In the genomic region with DNA sequence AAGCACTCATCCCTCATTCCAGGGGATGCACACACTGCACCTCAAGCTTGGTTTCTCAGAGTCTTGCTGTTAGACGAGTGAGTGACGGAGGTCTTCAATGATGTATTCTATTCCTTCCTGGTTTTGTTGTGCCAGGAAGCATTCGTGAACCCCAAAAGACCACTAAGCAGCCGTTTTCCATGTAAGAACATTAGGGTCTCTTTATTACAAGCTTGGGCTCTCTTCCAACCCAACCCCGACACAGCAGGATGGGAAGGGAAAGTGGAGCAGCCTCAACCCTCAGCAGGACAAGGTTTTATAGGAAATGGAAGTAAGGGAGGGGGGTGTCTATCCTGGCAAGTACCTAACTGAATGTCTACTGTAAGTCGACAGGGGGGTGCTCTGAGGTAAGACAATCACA, we compare ENCODE assay signal across 10 mouse cellular contexts. TPM values are rescaled to one million over a fixed set of nuclear protein-coding genes. Genes with fewer than 3 reads are reported as not detected.
A peak's percentile ranks its signal among the peaks of the same experiment; 100 is the strongest.
DNase-seq lines count a peak whose midpoint lies in the region; ATAC-seq and TF ChIP-seq lines count a peak whose summit lies in the region.
"Had no signal": no experiment of that assay in that cellular context is flagged by ENCODE, and none has a peak within 500 bp of the region (broad histone marks: within the 10 kb centered on the region; RNA-seq: fewer than 3 reads in every experiment).

No protein-coding gene starts in this region.

- ATAC-seq in hindbrain, embryonic 13.5 days (ENCODE audit: low FRiP score) = 0 out of 2 replicates have a peak, but pooled peaks have one; percentile 21
- ATAC-seq in hindbrain, embryonic 11.5 days (ENCODE audit: low FRiP score) = no peak
- no peak for ATAC-seq in lung, embryonic 16.5 days (ENCODE audit: low read depth)
- no peak for ATAC-seq in lung, postnatal 0 days
- ATAC-seq in neural tube, embryonic 15.5 days (ENCODE audit: low FRiP score) = peak; percentile 25; the same call in 1 of the 2 replicates

- H3K36me3 ChIP-seq in hindbrain, embryonic 13.5 days = no peaks in the 10 kb centered on the region
- H3K36me3 ChIP-seq in hindbrain, embryonic 11.5 days (ENCODE audit: control insufficient read depth, insufficient read depth, low read length) = no peaks in the 10 kb centered on the region
- no peaks in the 10 kb centered on the region for H3K36me3 ChIP-seq in lung, embryonic 16.5 days (ENCODE audit: control insufficient read depth, insufficient read depth, low read length)
- no peaks in the 10 kb centered on the region for H3K36me3 ChIP-seq in lung, postnatal 0 days (ENCODE audit: insufficient read depth, low read length)
- H3K36me3 ChIP-seq in neural tube, embryonic 15.5 days = no peaks in the 10 kb centered on the region

- H3K4me1 ChIP-seq in hindbrain, embryonic 13.5 days (replicated peaks) = peaks cover 35% of the 10 kb centered on the region
- H3K4me1 ChIP-seq in hindbrain, embryonic 11.5 days (replicated peaks; ENCODE audit: control insufficient read depth, insufficient read depth, low read length) = peaks cover 3% of the 10 kb centered on the region; the same call in 1 of the 2 replicates
- H3K4me1 ChIP-seq in lung, embryonic 16.5 days (replicated peaks; ENCODE audit: control insufficient read depth, insufficient read depth, low read length) = peaks cover 41% of the 10 kb centered on the region
- H3K4me1 ChIP-seq in lung, postnatal 0 days (ENCODE audit: insufficient read depth, low read depth, low read length) = peaks cover 8% of the 10 kb centered on the region
- H3K4me1 ChIP-seq in neural tube, embryonic 15.5 days = peaks cover 43% of the 10 kb centered on the region

- WGBS in hindbrain, embryonic 13.5 days = 67% methylated on average over 6 of the region's 6 CpGs
- WGBS in hindbrain, embryonic 11.5 days = 83% methylated on average over 6 of the region's 6 CpGs
- 58% methylated on average over 6 of the region's 6 CpGs for WGBS in lung, embryonic 16.5 days
- WGBS in lung, postnatal 0 days = 50% methylated on average over 6 of the region's 6 CpGs
- 40% methylated on average over 6 of the region's 6 CpGs for WGBS in neural tube, embryonic 15.5 days

- H3K9ac ChIP-seq in hindbrain, embryonic 13.5 days = no peak overlapping the region
- H3K9ac ChIP-seq in hindbrain, embryonic 11.5 days (ENCODE audit: low read depth, low read length) = no peak overlapping the region
- H3K9ac ChIP-seq in lung, embryonic 16.5 days (ENCODE audit: low read length) = no peak overlapping the region
- H3K9ac ChIP-seq in lung, postnatal 0 days (replicated peaks; ENCODE audit: low read depth) = no peak overlapping the region
- H3K9ac ChIP-seq in neural tube, embryonic 15.5 days (replicated peaks) = no peak overlapping the region

- TF ChIP-seq CTCF in lung, postnatal 0 days (IDR thresholded peaks at IDR 0.05) = no peak

- H3K4me3 ChIP-seq in hindbrain, embryonic 13.5 days = no peak overlapping the region
- no peak overlapping the region for H3K4me3 ChIP-seq in hindbrain, embryonic 11.5 days (ENCODE audit: low read depth, low read length)
- H3K4me3 ChIP-seq in lung, embryonic 16.5 days (ENCODE audit: low read length) = no peak overlapping the region
- H3K4me3 ChIP-seq in lung, postnatal 0 days (ENCODE audit: low read depth, low read length) = no peak overlapping the region
- H3K4me3 ChIP-seq in neural tube, embryonic 15.5 days (replicated peaks) = no peak overlapping the region
- H3K4me3 ChIP-seq: heart, embryonic 10.5 days had no signal

- H3K27me3 ChIP-seq in hindbrain, embryonic 13.5 days = no peaks in the 10 kb centered on the region
- no peaks in the 10 kb centered on the region for H3K27me3 ChIP-seq in hindbrain, embryonic 11.5 days (ENCODE audit: control insufficient read depth, insufficient read depth, low read length)
- H3K27me3 ChIP-seq in lung, embryonic 16.5 days (ENCODE audit: control insufficient read depth, insufficient read depth, low read depth, low read length) = no peaks in the 10 kb centered on the region
- no peaks in the 10 kb centered on the region for H3K27me3 ChIP-seq in lung, postnatal 0 days (replicated peaks; ENCODE audit: insufficient read depth, low read length)
- no peaks in the 10 kb centered on the region for H3K27me3 ChIP-seq in neural tube, embryonic 15.5 days (replicated peaks)

- peak overlapping the region; percentile 5 for H3K27ac ChIP-seq in hindbrain, embryonic 13.5 days
- no peak overlapping the region for H3K27ac ChIP-seq in hindbrain, embryonic 11.5 days (ENCODE audit: low read depth, low read length)
- H3K27ac ChIP-seq in lung, embryonic 16.5 days (ENCODE audit: low read length) = peak overlapping the region; percentile 62
- H3K27ac ChIP-seq in lung, postnatal 0 days (ENCODE audit: low read length) = no peak overlapping the region; the same call in 1 of the 2 replicates
- H3K27ac ChIP-seq in neural tube, embryonic 15.5 days (replicated peaks) = peak overlapping the region; percentile 70

- no peak overlapping the region for H3K4me2 ChIP-seq in hindbrain, embryonic 13.5 days
- no peak overlapping the region for H3K4me2 ChIP-seq in hindbrain, embryonic 11.5 days (replicated peaks; ENCODE audit: low read depth, low read length)
- no peak overlapping the region for H3K4me2 ChIP-seq in lung, embryonic 16.5 days (ENCODE audit: low read depth, low read length)
- no peak overlapping the region for H3K4me2 ChIP-seq in lung, postnatal 0 days (replicated peaks; ENCODE audit: low read depth, low read length)
- H3K4me2 ChIP-seq in neural tube, embryonic 15.5 days = no peak overlapping the region; the same call in 1 of the 2 replicates

- no peaks in the 10 kb centered on the region for H3K9me3 ChIP-seq in hindbrain, embryonic 13.5 days
- H3K9me3 ChIP-seq in hindbrain, embryonic 11.5 days (ENCODE audit: control insufficient read depth, low read length) = no peaks in the 10 kb centered on the region
- no peaks in the 10 kb centered on the region for H3K9me3 ChIP-seq in lung, embryonic 16.5 days (ENCODE audit: control insufficient read depth, low read length)
- H3K9me3 ChIP-seq in lung, postnatal 0 days (ENCODE audit: low read length) = no peaks in the 10 kb centered on the region
- H3K9me3 ChIP-seq in neural tube, embryonic 15.5 days (replicated peaks) = no peaks in the 10 kb centered on the region
- H3K9me3 ChIP-seq: heart, embryonic 10.5 days had no signal

- DNase-seq in cerebellum, postnatal 10 days = peak; percentile 65 to 71
- no peak for DNase-seq in cerebellum, postnatal 4 days (ENCODE audit: low spot score in 2 of 2)
- no peak for DNase-seq in hindbrain, embryonic 11.5 days (ENCODE audit: low spot score)
- no peak for DNase-seq in lung, postnatal 0 days (ENCODE audit: low spot score)
- DNase-seq in T-cell, adult 2 months (ENCODE audit: low spot score) = no peak
- DNase-seq: thymus, adult 2 months had no signal

- no peak for TF ChIP-seq EP300 in lung, postnatal 0 days (IDR thresholded peaks at IDR 0.05)

RNA-seq across cellular contexts. Expression of a gene that starts 37.2 kb away (rescaled TPM):
- 47.7 and 50.3 TPM in 2 replicates for polyA plus RNA-seq in hindbrain, embryonic 13.5 days (2015; fragmentation: Nextera tagmentation; extraction: Ambion mirVana)
- polyA plus RNA-seq in hindbrain, embryonic 11.5 days (2014; fragmentation: Nextera tagmentation; extraction: Ambion mirVana) = 55.0 and 63.8 TPM in 2 replicates
- polyA plus RNA-seq in lung, embryonic 16.5 days (2015; fragmentation: Nextera tagmentation; extraction: Ambion mirVana) = 28.4 and 29.0 TPM in 2 replicates
- 43.8 and 44.6 TPM in 2 replicates for polyA plus RNA-seq in lung, postnatal 0 days (2015; fragmentation: Nextera tagmentation; extraction: Ambion mirVana)
- 43.8 and 50.7 TPM in 2 replicates for polyA plus RNA-seq in neural tube, embryonic 15.5 days (2015; fragmentation: Nextera tagmentation; extraction: Ambion mirVana)

RNA-seq across cellular contexts. Expression of a gene that starts 38.0 kb away (rescaled TPM):
- polyA plus RNA-seq in hindbrain, embryonic 13.5 days (2015; fragmentation: Nextera tagmentation; extraction: Ambion mirVana) = 42.6 and 44.9 TPM in 2 replicates
- polyA plus RNA-seq in hindbrain, embryonic 11.5 days (2014; fragmentation: Nextera tagmentation; extraction: Ambion mirVana) = 46.4 and 53.8 TPM in 2 replicates
- polyA plus RNA-seq in lung, embryonic 16.5 days (2015; fragmentation: Nextera tagmentation; extraction: Ambion mirVana) = 37.9 and 38.6 TPM in 2 replicates
- 38.4 and 43.8 TPM in 2 replicates for polyA plus RNA-seq in lung, postnatal 0 days (2015; fragmentation: Nextera tagmentation; extraction: Ambion mirVana)
- polyA plus RNA-seq in neural tube, embryonic 15.5 days (2015; fragmentation: Nextera tagmentation; extraction: Ambion mirVana) = 34.5 and 35.9 TPM in 2 replicates

Comparison
In these comparisons a context has a peak if more than half of its experiments do, and no peak if none do; other contexts are left out.
1. DNase-seq: peak in cerebellum, postnatal 10 days (2 of 2); none in cerebellum, postnatal 4 days (0 of 2), hindbrain, embryonic 11.5 days (single experiment), lung, postnatal 0 days (single experiment) and T-cell, adult 2 months (single experiment).
2. ATAC-seq: peak in hindbrain, embryonic 13.5 days (single experiment) and neural tube, embryonic 15.5 days (single experiment); none in hindbrain, embryonic 11.5 days (single experiment), lung, embryonic 16.5 days (single experiment) and lung, postnatal 0 days (single experiment).
3. H3K27ac ChIP-seq: peak in hindbrain, embryonic 13.5 days (single experiment), lung, embryonic 16.5 days (single experiment) and neural tube, embryonic 15.5 days (single experiment); none in hindbrain, embryonic 11.5 days (single experiment) and lung, postnatal 0 days (single experiment).